9 mouse cellular contexts compared by ENCODE assay signal in the genomic region with DNA sequence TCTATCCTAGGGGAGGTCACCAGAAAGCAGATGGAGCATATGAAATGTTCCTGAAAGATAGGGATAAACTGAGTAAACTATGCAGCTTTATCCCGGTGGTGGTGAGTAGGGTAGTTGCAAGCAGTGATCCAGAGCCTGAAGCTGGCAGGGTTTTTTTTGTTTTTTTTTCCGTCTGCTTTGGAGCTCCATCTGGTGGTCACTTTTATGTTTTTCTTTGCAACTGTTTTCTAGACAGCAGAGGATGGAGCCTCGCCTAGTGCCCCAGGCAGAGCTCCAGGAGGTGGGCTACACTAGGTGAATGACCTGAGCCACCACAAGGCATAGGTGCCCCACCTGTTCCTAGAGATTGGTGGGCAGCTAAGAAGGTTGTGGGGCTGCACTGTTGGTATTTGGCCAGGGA. TPM values are rescaled to one million over a fixed set of nuclear protein-coding genes. Genes with fewer than 3 reads are reported as not detected.
DNase-seq lines count a peak whose midpoint lies in the region; ATAC-seq and TF ChIP-seq lines count a peak whose summit lies in the region.
"Had no signal": no experiment of that assay in that cellular context is flagged by ENCODE, and none has a peak within 500 bp of the region (broad histone marks: within the 10 kb centered on the region; RNA-seq: fewer than 3 reads in every experiment).

No protein-coding gene starts in this region.

- H3K4me1 ChIP-seq in MEL (ENCODE audit: control insufficient read depth in 1 of 2, insufficient read depth in 2 of 2, low read length in 2 of 2): peaks cover 0 to 13% of the 10 kb centered on the region in 2 experiments; a peak in 3 of 4 replicates
- H3K4me1 ChIP-seq in hindbrain, embryonic 12.5 days: no peaks in the 10 kb centered on the region
- H3K4me1 ChIP-seq in limb, embryonic 12.5 days (replicated peaks): 0 out of 2 replicates have a peak, but pooled peaks cover 4% of the 10 kb centered on the region
- peaks cover under 1% of the 10 kb centered on the region; the same call in 1 of the 2 replicates for H3K4me1 ChIP-seq in neural tube, embryonic 13.5 days (replicated peaks)

- H3K9me3 ChIP-seq in MEL (replicated peaks; ENCODE audit: insufficient read depth, low read length): no peaks in the 10 kb centered on the region
- H3K9me3 ChIP-seq in hindbrain, embryonic 12.5 days (replicated peaks): no peaks in the 10 kb centered on the region
- no peaks in the 10 kb centered on the region for H3K9me3 ChIP-seq in limb, embryonic 12.5 days
- H3K9me3 ChIP-seq in neural tube, embryonic 13.5 days: 0 out of 2 replicates have a peak, but pooled peaks cover 1% of the 10 kb centered on the region

- peaks cover 0 to 3% of the 10 kb centered on the region in 2 experiments; a peak in 1 of 4 replicates for H3K36me3 ChIP-seq in MEL (ENCODE audit: control insufficient read depth in 1 of 2, insufficient read depth in 2 of 2, low read length in 2 of 2)
- H3K36me3 ChIP-seq in hindbrain, embryonic 12.5 days: no peaks in the 10 kb centered on the region
- H3K36me3 ChIP-seq in limb, embryonic 12.5 days: no peaks in the 10 kb centered on the region
- no peaks in the 10 kb centered on the region for H3K36me3 ChIP-seq in neural tube, embryonic 13.5 days

- no peak overlapping the region for H3K4me3 ChIP-seq in MEL (ENCODE audit: control insufficient read depth in 1 of 2, insufficient read depth in 1 of 2, low read depth in 2 of 2, low read length in 2 of 2)
- no peak overlapping the region for H3K4me3 ChIP-seq in hindbrain, embryonic 12.5 days
- no peak overlapping the region for H3K4me3 ChIP-seq in limb, embryonic 12.5 days (replicated peaks)
- no peak overlapping the region for H3K4me3 ChIP-seq in neural tube, embryonic 13.5 days
- H3K4me3 ChIP-seq: erythroblast, embryonic 14.5 days had no signal

- intact Hi-C loops in left cerebral cortex, postnatal 14 days (cut with DNase I): loop anchor here (2.0 kb wide), 1 partner anchor 137 kb away; a partner anchor contains a TSS
- intact Hi-C loops in gastrocnemius, postnatal 14 days (cut with DNase I; ENCODE audit: low total_unique reads): loop anchor here (5.0 kb wide), 1 partner anchor 135 kb away; a partner anchor contains a TSS

- peak; percentile 56; the same call in 1 of the 2 replicates for ATAC-seq in hindbrain, embryonic 12.5 days (ENCODE audit: low FRiP score)
- ATAC-seq in limb, embryonic 12.5 days (ENCODE audit: insufficient number of reproducible peaks, insufficient read depth, low FRiP score, low TSS enrichment, low read depth): peak; percentile 36; the same call in 1 of the 2 replicates
- ATAC-seq in neural tube, embryonic 13.5 days (ENCODE audit: low read depth): peak; percentile 76

- TF ChIP-seq POLR2A in MEL (IDR thresholded peaks at IDR 0.05; ENCODE audit: control insufficient read depth in 1 of 2, insufficient read depth in 1 of 2, low read depth in 1 of 2, low read length in 2 of 2, poor library complexity in 1 of 2): no peak

- peak; percentile 27 to 80 (median 27); a peak in 5 of 6 replicates for TF ChIP-seq CTCF in MEL (IDR thresholded peaks at IDR 0.05 in 2 of 3, conservative IDR thresholded peaks at IDR 0.05 in 1 of 3; ENCODE audit: control insufficient read depth in 1 of 3, insufficient read depth in 1 of 3, low read depth in 2 of 3, low read length in 3 of 3, poor library complexity in 1 of 3, severe bottlenecking in 1 of 3)

- TF ChIP-seq RAD21 in MEL (IDR thresholded peaks at IDR 0.05; ENCODE audit: low read depth, low read length): peak; percentile 71

- no peak overlapping the region for H3K4me2 ChIP-seq in hindbrain, embryonic 12.5 days (replicated peaks)
- no peak overlapping the region for H3K4me2 ChIP-seq in limb, embryonic 12.5 days
- H3K4me2 ChIP-seq in neural tube, embryonic 13.5 days: no peak overlapping the region

- H3K27ac ChIP-seq in MEL (ENCODE audit: control insufficient read depth, low read depth, low read length): no peak overlapping the region
- no peak overlapping the region for H3K27ac ChIP-seq in hindbrain, embryonic 12.5 days
- no peak overlapping the region for H3K27ac ChIP-seq in limb, embryonic 12.5 days
- no peak overlapping the region for H3K27ac ChIP-seq in neural tube, embryonic 13.5 days (replicated peaks)

- H3K79me2 ChIP-seq in MEL (ENCODE audit: control insufficient read depth, insufficient read depth, low read length, poor library complexity): no peaks in the 10 kb centered on the region

- no peak overlapping the region for H3K9ac ChIP-seq in MEL (ENCODE audit: control insufficient read depth, low read depth, low read length, poor library complexity, severe bottlenecking)
- H3K9ac ChIP-seq in hindbrain, embryonic 12.5 days: no peak overlapping the region
- no peak overlapping the region for H3K9ac ChIP-seq in limb, embryonic 12.5 days (replicated peaks)
- no peak overlapping the region for H3K9ac ChIP-seq in neural tube, embryonic 13.5 days

- 3% methylated on average over 3 of the region's 3 CpGs for WGBS in hindbrain, embryonic 12.5 days
- 3% methylated on average over 3 of the region's 3 CpGs for WGBS in limb, embryonic 12.5 days
- 4% methylated on average over 3 of the region's 3 CpGs for WGBS in neural tube, embryonic 13.5 days

- H3K27me3 ChIP-seq in MEL (ENCODE audit: control insufficient read depth in 1 of 2, insufficient read depth in 2 of 2, low read length in 2 of 2): no peaks in the 10 kb centered on the region; a peak in 1 of 4 replicates
- H3K27me3 ChIP-seq in hindbrain, embryonic 12.5 days: peaks cover 8% of the 10 kb centered on the region
- peaks cover 5% of the 10 kb centered on the region for H3K27me3 ChIP-seq in limb, embryonic 12.5 days
- H3K27me3 ChIP-seq in neural tube, embryonic 13.5 days: peaks cover 2% of the 10 kb centered on the region; the same call in 1 of the 2 replicates

- no peak for TF ChIP-seq EP300 in MEL (IDR thresholded peaks at IDR 0.05; ENCODE audit: low read depth in 1 of 2, low read length in 2 of 2)

- DNase-seq in left cerebral cortex, postnatal 14 days (ENCODE audit: low spot score in 2 of 2): peak; percentile 67 to 68
- no peak for DNase-seq in left cerebral cortex, adult 8-10 months (ENCODE audit: low spot score in 2 of 2)
- peak; percentile 74 for DNase-seq in MEL (ENCODE audit: low read depth, low spot score)
- peak; percentile 43 to 64 for DNase-seq in cerebellum, postnatal 25 days
- no peak for DNase-seq in gastrocnemius, postnatal 14 days

TF ChIP-seq in MEL, 35 proteins besides CTCF, POLR2A, EP300 and RAD21:
- TF ChIP-seq UBTF (IDR thresholded peaks at IDR 0.05; ENCODE audit: borderline replicate concordance, insufficient read depth, low read depth, low read length) (no peak), SMC3 (IDR thresholded peaks at IDR 0.05; ENCODE audit: low read depth, low read length) (peak; percentile 74), E2F4 (IDR thresholded peaks at IDR 0.05; ENCODE audit: borderline replicate concordance, low read depth, low read length) (no peak), ZMIZ1 (IDR thresholded peaks at IDR 0.05; ENCODE audit: low read depth, low read length) (no peak), MYC (IDR thresholded peaks at IDR 0.05; ENCODE audit: low read depth, low read length) (no peak), ELF1 (IDR thresholded peaks at IDR 0.05; ENCODE audit: low read depth, low read length) (no peak), MAX (IDR thresholded peaks at IDR 0.05; ENCODE audit: low read length) (no peak), SIN3A (IDR thresholded peaks at IDR 0.05; ENCODE audit: low read length) (no peak), RCOR1 (IDR thresholded peaks at IDR 0.05; ENCODE audit: low read depth, low read length) (no peak), ZNF384 (IDR thresholded peaks at IDR 0.05; ENCODE audit: low read depth, low read length) (peak; percentile 98), TAL1 (IDR thresholded peaks at IDR 0.05; ENCODE audit: low read length) (no peak), CHD2 (IDR thresholded peaks at IDR 0.05; ENCODE audit: low read length) (no peak), NELFE (IDR thresholded peaks at IDR 0.05; ENCODE audit: low read depth, low read length) (no peak), POLR2AphosphoS2 (IDR thresholded peaks at IDR 0.05; ENCODE audit: low read length) (no peak), CHD1 (IDR thresholded peaks at IDR 0.05; ENCODE audit: low read depth, low read length) (no peak), MAZ (IDR thresholded peaks at IDR 0.05; ENCODE audit: low read depth, low read length) (no peak), BHLHE40 (IDR thresholded peaks at IDR 0.05; ENCODE audit: borderline replicate concordance, low read depth, low read length) (no peak), ZC3H11A (IDR thresholded peaks at IDR 0.05; ENCODE audit: low read depth, low read length) (peak; percentile 47; the same call in 1 of the 2 replicates)

RNA-seq across cellular contexts. Expression of a gene that starts 5.0 kb away (rescaled TPM):
- 100 to 1,000 TPM; 103 to 111 TPM for total RNA-seq in left cerebral cortex, postnatal 14 days (2021)
- 10 to 100 TPM; 69.8 to 89.4 (median 80.6) TPM for total RNA-seq in left cerebral cortex, adult 8-10 months (2022)
- 64.1 and 66.8 TPM in 2 replicates for total RNA-seq in MEL (2012; rRNA removed)
- polyA plus RNA-seq in MEL (2012; ENCODE audit: insufficient read depth in 1 of 2, insufficient read length in 2 of 2, low read depth in 1 of 2, low replicate concordance in 2 of 2, missing spikeins in 1 of 2): 100 to 1,000 TPM in 1 of 2 experiments, not detected in 1; 133 TPM
- polyA plus RNA-seq in hindbrain, embryonic 12.5 days (2016; fragmentation: Nextera tagmentation; extraction: Ambion mirVana): 132 and 139 TPM in 2 replicates
- 134 and 135 TPM in 2 replicates for polyA plus RNA-seq in limb, embryonic 12.5 days (2016; fragmentation: Nextera tagmentation; extraction: Ambion mirVana)
- 170 and 172 TPM in 2 replicates for polyA plus RNA-seq in neural tube, embryonic 13.5 days (2015; fragmentation: Nextera tagmentation; extraction: Ambion mirVana)
- total RNA-seq in gastrocnemius, postnatal 14 days (2021): 10 to 100 TPM; 26.6 to 28.5 TPM

RNA-seq across cellular contexts. Expression of a gene that starts 42.3 kb away (rescaled TPM):
- 10 to 100 TPM; 27.1 to 33.7 TPM for total RNA-seq in left cerebral cortex, postnatal 14 days (2021)
- total RNA-seq in left cerebral cortex, adult 8-10 months (2022): 10 to 100 TPM; 27.2 to 45.1 (median 31.8) TPM
- 40.2 and 43.3 TPM in 2 replicates for total RNA-seq in MEL (2012; rRNA removed)
- polyA plus RNA-seq in MEL (2012; ENCODE audit: insufficient read depth in 1 of 2, insufficient read length in 2 of 2, low read depth in 1 of 2, low replicate concordance in 2 of 2, missing spikeins in 1 of 2): 10 to 100 TPM in 1 of 2 experiments, not detected in 1; 53.6 TPM
- polyA plus RNA-seq in hindbrain, embryonic 12.5 days (2016; fragmentation: Nextera tagmentation; extraction: Ambion mirVana): 5.9 and 7.0 TPM in 2 replicates
- 13.1 and 13.8 TPM in 2 replicates for polyA plus RNA-seq in limb, embryonic 12.5 days (2016; fragmentation: Nextera tagmentation; extraction: Ambion mirVana)
- polyA plus RNA-seq in neural tube, embryonic 13.5 days (2015; fragmentation: Nextera tagmentation; extraction: Ambion mirVana): 3.2 and 4.7 TPM in 2 replicates
- 10 to 100 TPM in 1 of 2 experiments, 1 to 10 TPM in 1; 2.7 to 11.8 TPM for total RNA-seq in gastrocnemius, postnatal 14 days (2021)

Comparison
In these comparisons a context has a peak if more than half of its experiments do, and no peak if none do; other contexts are left out.
1. DNase-seq: peak in left cerebral cortex, postnatal 14 days (2 of 2), MEL (single experiment) and cerebellum, postnatal 25 days (2 of 2); none in left cerebral cortex, adult 8-10 months (0 of 2) and gastrocnemius, postnatal 14 days (single experiment).
2. Peak in every context shown above with its lines, with median percentiles within 50 percentile points of each other: ATAC-seq.